Mouse (Mus musculus) cerebellum, adult 2 months (tissue): ENCODE measurements around the gene Tspo.

Experiments used
- CTCF ChIP-seq: fragments of 200-500 bp; IDR thresholded peaks from 2 replicates; pipeline ENCODE4 v1.5.1; 2011; ENCODE audit warnings: low read depth, mild to moderate bottlenecking, control low read depth, low read length, moderate library complexity, borderline replicate concordance; ENCODE audit not compliant: insufficient read depth
- POLR2A ChIP-seq: fragments of 200-500 bp; IDR thresholded peaks from 2 replicates; pipeline ENCODE4 v1.6.1; 2011; ENCODE audit warnings: low read length, control low read depth, borderline replicate concordance; ENCODE audit not compliant: insufficient read depth

- TF ChIP-seq POLR2A (no peak), CTCF (no peak)
Observed at GRCm38 (mm10) chr15:83573606-83574005, 10.2 kb downstream of the Tspo start.
